Mouse (Mus musculus) splenic B cell, adult 2 months (primary cell): ENCODE measurements around the gene Scamp3.
"Not testable (repeated sequence)": the region's sequence is repeated elsewhere in the genome, so short reads cannot be mapped to it uniquely, and the experiment has no call there.

Experiments
- DNase-seq: peaks from one replicate; pipeline ENCODE4 v3.0.0-alpha.2; 2011; ENCODE audit warnings: low read depth, low spot score
- H3K27me3 ChIP-seq: 2 replicates; pipeline ENCODE4 v1.6.1; 2012; ENCODE audit warnings: mild to moderate bottlenecking, low read length, moderate library complexity, mixed read lengths; ENCODE audit not compliant: control insufficient read depth, poor library complexity, insufficient read depth, severe bottlenecking
- H3K36me3 ChIP-seq: 2 replicates; pipeline ENCODE4 v1.6.1; 2012; ENCODE audit warnings: mild to moderate bottlenecking, low read length, moderate library complexity, mixed read lengths; ENCODE audit not compliant: control insufficient read depth, poor library complexity, insufficient read depth, severe bottlenecking

Gene Scamp3

GRCm38 (mm10) chr3:89202253-89203141 is 25.2 kb downstream of the Scamp3 start, which contains the start of gene Gba:
TSS of gene Gba (plus strand) at chr3:89202928.
- Histone ChIP-seq H3K36me3 (peaks cover 3% of the 10 kb centered on the region; the same call in 1 of the 2 replicates), H3K27me3 (no peaks in the 10 kb centered on the region)
- peak; percentile 95 for DNase-seq

- H3K36me3 ChIP-seq: peaks cover 5% of the 10 kb centered on the region; the same call in 1 of the 2 replicates
- DNase-seq: no peak
- no peaks in the 10 kb centered on the region for H3K27me3 ChIP-seq
Observed at GRCm38 (mm10) chr3:89203142-89203514, 25.9 kb downstream of the Scamp3 start.

GRCm38 (mm10) chr3:89206079-89206478 is 28.8 kb downstream of the Scamp3 start:
- DNase-seq: no peak
- Histone ChIP-seq H3K27me3 (no peaks in the 10 kb centered on the region), H3K36me3 (peaks cover 9% of the 10 kb centered on the region; the same call in 1 of the 2 replicates)

GRCm38 (mm10) chr3:89206695-89207094 is 29.4 kb downstream of the Scamp3 start:
- H3K36me3 ChIP-seq: peaks cover 9% of the 10 kb centered on the region; the same call in 1 of the 2 replicates
- no peaks in the 10 kb centered on the region for H3K27me3 ChIP-seq
- no peak for DNase-seq

GRCm38 (mm10) chr3:89208075-89208657 is 30.9 kb downstream of the Scamp3 start:
- DNase-seq: no peak
- no peaks in the 10 kb centered on the region for H3K27me3 ChIP-seq
- peaks cover 9% of the 10 kb centered on the region; the same call in 1 of the 2 replicates for H3K36me3 ChIP-seq

GRCm38 (mm10) chr3:89208736-89209135 is 31.5 kb downstream of the Scamp3 start:
- H3K36me3 ChIP-seq: peaks cover 9% of the 10 kb centered on the region; the same call in 1 of the 2 replicates
- no peak for DNase-seq
- no peaks in the 10 kb centered on the region for H3K27me3 ChIP-seq

GRCm38 (mm10) chr3:89209731-89210130 is 32.5 kb downstream of the Scamp3 start:
- DNase-seq: no peak
- Histone ChIP-seq H3K36me3 (peaks cover 9% of the 10 kb centered on the region; the same call in 1 of the 2 replicates), H3K27me3 (no peaks in the 10 kb centered on the region)

GRCm38 (mm10) chr3:89210162-89210561 is 32.9 kb downstream of the Scamp3 start:
- Histone ChIP-seq H3K36me3 (peaks cover 9% of the 10 kb centered on the region; the same call in 1 of the 2 replicates), H3K27me3 (no peaks in the 10 kb centered on the region)
- DNase-seq: no peak

GRCm38 (mm10) chr3:89210731-89211130 is 33.5 kb downstream of the Scamp3 start:
- Histone ChIP-seq H3K36me3 (peaks cover 6% of the 10 kb centered on the region; the same call in 1 of the 2 replicates), H3K27me3 (no peaks in the 10 kb centered on the region)
- no peak for DNase-seq

GRCm38 (mm10) chr3:89213803-89214530 is 36.7 kb downstream of the Scamp3 start:
- no peaks in the 10 kb centered on the region for H3K27me3 ChIP-seq
- H3K36me3 ChIP-seq: peaks cover 3% of the 10 kb centered on the region; the same call in 1 of the 2 replicates
- peak; percentile 97 for DNase-seq

- Histone ChIP-seq H3K27me3 (no peaks in the 10 kb centered on the region), H3K36me3 (peaks cover under 1% of the 10 kb centered on the region; the same call in 1 of the 2 replicates)
- DNase-seq: no peak
Observed at GRCm38 (mm10) chr3:89214681-89215411, 37.6 kb downstream of the Scamp3 start, which contains the start of gene Thbs3. TSS of gene Thbs3 (plus strand) at chr3:89215180.

GRCm38 (mm10) chr3:89215853-89216252 is 38.6 kb downstream of the Scamp3 start:
- Histone ChIP-seq H3K36me3 (no peaks in the 10 kb centered on the region), H3K27me3 (no peaks in the 10 kb centered on the region)
- peak; percentile 93 for DNase-seq

GRCm38 (mm10) chr3:89216407-89216806 is 39.1 kb downstream of the Scamp3 start:
- not testable (repeated sequence) for H3K36me3 ChIP-seq, H3K27me3 ChIP-seq, DNase-seq

GRCm38 (mm10) chr3:89218271-89218670 is 41.0 kb downstream of the Scamp3 start:
- DNase-seq: no peak
- H3K27me3 ChIP-seq: no peaks in the 10 kb centered on the region
- no peaks in the 10 kb centered on the region for H3K36me3 ChIP-seq
